In the genomic region with DNA sequence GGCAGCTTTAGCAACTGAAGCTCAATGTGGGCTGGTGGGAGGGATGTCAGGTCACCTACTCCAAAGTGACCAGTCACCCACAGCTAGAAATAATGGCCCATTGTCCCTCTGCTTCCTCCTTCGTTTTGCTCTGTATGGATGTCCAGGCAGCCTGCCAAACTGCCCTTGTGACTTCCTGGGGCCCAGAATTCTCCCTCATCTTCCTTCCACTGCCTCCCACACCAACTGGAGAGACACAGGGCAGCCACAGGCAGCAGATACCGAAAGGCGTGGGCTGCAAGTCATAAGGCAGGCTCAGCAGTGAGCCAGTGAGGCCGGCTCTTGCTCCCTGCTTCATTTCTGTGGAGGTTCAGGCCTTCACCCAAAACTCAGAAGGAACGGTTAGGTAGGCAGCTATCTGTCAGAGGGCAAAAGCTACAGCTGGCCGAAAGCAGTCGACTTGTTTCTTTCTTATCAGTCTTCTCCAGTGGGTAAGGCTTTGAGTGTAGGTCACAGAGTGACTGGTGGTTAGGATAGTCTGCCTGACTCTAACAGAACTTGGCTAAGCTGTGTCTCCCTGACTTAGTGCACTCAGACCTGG, we compare ENCODE assay signal across 8 mouse cellular contexts. TPM values are rescaled to one million over a fixed set of nuclear protein-coding genes. Genes with fewer than 3 reads are reported as not detected.
DNase-seq lines count a peak whose midpoint lies in the region; ATAC-seq lines count a peak whose summit lies in the region.

No protein-coding gene starts in this region.

- 8% methylated on average over 7 of the region's 7 CpGs for WGBS in liver, embryonic 15.5 days (ENCODE audit: insufficient replicate concordance)

- intact Hi-C loops in heart, postnatal 36 days (cut with DNase I), result no loop called here

- 0 out of 2 replicates have a peak overlapping the region, but pooled peaks have one; percentile 4 for H3K4me3 ChIP-seq in liver, embryonic 15.5 days (replicated peaks)

- no peaks in the 10 kb centered on the region for H3K36me3 ChIP-seq in liver, embryonic 15.5 days (replicated peaks)

- H3K4me2 ChIP-seq in liver, embryonic 15.5 days, result peak overlapping the region; percentile 52

- H3K27me3 ChIP-seq in liver, embryonic 15.5 days, result no peaks in the 10 kb centered on the region

- H3K4me1 ChIP-seq in liver, embryonic 15.5 days (replicated peaks), result peaks cover 61% of the 10 kb centered on the region

- no peaks in the 10 kb centered on the region for H3K9me3 ChIP-seq in liver, embryonic 15.5 days (replicated peaks)

- peak; percentile 68 for ATAC-seq in frontal cortex, adult (ENCODE audit: low TSS enrichment)
- ATAC-seq in liver, embryonic 15.5 days (ENCODE audit: insufficient read depth), result peak; percentile 93
- ATAC-seq in activated CD4-positive, CD25-positive, alpha-beta regulatory T cell, adult 4 months, result no peak

- peak; percentile 25 for DNase-seq in urinary bladder, postnatal 25 days (ENCODE audit: low spot score)
- DNase-seq in urinary bladder, postnatal 10 days (ENCODE audit: low spot score), result no peak
- peak; percentile 84 to 88 for DNase-seq in heart, postnatal 36 days
- peak; percentile 61 to 80 for DNase-seq in layer of hippocampus, adult 18-20 months (ENCODE audit: low spot score in 2 of 2)
- DNase-seq in right cerebral cortex, adult 18-20 months, result peak; percentile 83

- peak overlapping the region; percentile 52 for H3K9ac ChIP-seq in liver, embryonic 15.5 days

- H3K27ac ChIP-seq in liver, embryonic 15.5 days (replicated peaks), result peak overlapping the region; percentile 96

RNA-seq across cellular contexts. Expression of a gene that starts 2.2 kb away (rescaled TPM):
- total RNA-seq in heart, postnatal 36 days (2021), result 100 to 1,000 TPM; 491 to 519 TPM
- total RNA-seq in layer of hippocampus, adult 18-20 months (2021), result 100 to 1,000 TPM; 234 to 237 TPM
- 110 and 121 TPM in 2 replicates for polyA plus RNA-seq in liver, embryonic 15.5 days (2015; fragmentation: Nextera tagmentation; extraction: Ambion mirVana)
- 100 to 1,000 TPM; 247 to 248 TPM for polyA plus RNA-seq in activated CD4-positive, CD25-positive, alpha-beta regulatory T cell, adult 4 months (2017; shearing (Covaris generic))

RNA-seq across cellular contexts. Expression of a gene that starts 25.9 kb away (rescaled TPM):
- 1 to 10 TPM; 8.5 to 8.8 TPM for total RNA-seq in heart, postnatal 36 days (2021)
- total RNA-seq in layer of hippocampus, adult 18-20 months (2021), result 10 to 100 TPM; 28.3 to 29.7 TPM
- polyA plus RNA-seq in liver, embryonic 15.5 days (2015; fragmentation: Nextera tagmentation; extraction: Ambion mirVana), result 19.5 and 20.1 TPM in 2 replicates
- polyA plus RNA-seq in activated CD4-positive, CD25-positive, alpha-beta regulatory T cell, adult 4 months (2017; shearing (Covaris generic)), result 10 to 100 TPM; 17.4 to 27.6 TPM
